Mouse (Mus musculus) thymus, adult 2 months (tissue): ENCODE results near the gene Egfl8.

Source experiments
- CTCF ChIP-seq: fragments of 200-500 bp; IDR thresholded peaks from 2 replicates; pipeline ENCODE4 v1.5.1; 2012; ENCODE audit warnings: mild to moderate bottlenecking, control low read depth, low read length, moderate library complexity, borderline replicate concordance; ENCODE audit not compliant: control insufficient read depth, poor library complexity, insufficient read depth; ENCODE audit errors: extremely low read depth
- POLR2A ChIP-seq: fragments of 200-500 bp; IDR thresholded peaks from 2 replicates; pipeline ENCODE4 v1.6.1; 2012; ENCODE audit warnings: mild to moderate bottlenecking, low read length, control low read depth, moderate library complexity; ENCODE audit not compliant: control insufficient read depth, poor library complexity, insufficient read depth; ENCODE audit errors: extremely low read depth

- TF ChIP-seq CTCF (no peak), POLR2A (no peak)
Observed at GRCm38 (mm10) chr17:34641945-34642344, 26.2 kb upstream of the Egfl8 start.
